Mouse (Mus musculus) kidney, embryonic 15.5 days (tissue): Measurements from ENCODE around the gene Cideb. TPM values are rescaled to one million over a fixed set of nuclear protein-coding genes. Genes with fewer than 3 reads are reported as not detected.

Source experiments
- ATAC-seq: fragments of 200-750 bp; cut with Nextera tagmentation; replicated peaks from 2 replicates; pipeline ENCODE4 v1.8.0; 2017; ENCODE audit warnings: moderate TSS enrichment; ENCODE audit not compliant: low FRiP score
- H3K27ac ChIP-seq: fragments of 300-500 bp; sonication (generic); 2 replicates; pipeline ENCODE4 v1.5.1; 2015; ENCODE audit warnings: mild to moderate bottlenecking, inconsistent platforms
- H3K27me3 ChIP-seq: fragments of 300-500 bp; sonication (generic); 2 replicates; pipeline ENCODE4 v1.6.1; 2015; ENCODE audit warnings: inconsistent platforms
- H3K36me3 ChIP-seq: fragments of 300-500 bp; sonication (generic); 2 replicates; pipeline ENCODE4 v1.6.1; 2015; ENCODE audit warnings: inconsistent platforms
- H3K4me1 ChIP-seq: fragments of 300-500 bp; sonication (generic); 2 replicates; pipeline ENCODE4 v1.6.1; 2015; ENCODE audit warnings: inconsistent platforms
- H3K4me2 ChIP-seq: fragments of 300-500 bp; sonication (generic); 2 replicates; pipeline ENCODE4 v1.6.1; 2015; ENCODE audit warnings: moderate library complexity, mild to moderate bottlenecking, inconsistent platforms
- H3K4me3 ChIP-seq: fragments of 300-500 bp; sonication (generic); replicated peaks from 2 replicates; pipeline ENCODE4 v1.5.1; 2015; ENCODE audit warnings: mild to moderate bottlenecking, inconsistent platforms
- H3K9ac ChIP-seq: fragments of 300-500 bp; sonication (generic); 2 replicates; pipeline ENCODE4 v1.6.1; 2015; ENCODE audit warnings: mild to moderate bottlenecking, inconsistent platforms
- H3K9me3 ChIP-seq: fragments of 300-500 bp; sonication (generic); replicated peaks from 2 replicates; pipeline ENCODE4 v1.6.1; 2016; ENCODE audit warnings: inconsistent platforms
- whole genome bisulfite sequencing: fragments of 180-500 bp; shearing (Covaris S2); methylation state at CpG from one replicate; pipeline ENCODE4 v1.1.7; 2015; ENCODE audit warnings: mixed read lengths; 5-methylcytosine and 5-hydroxymethylcytosine counted together
- polyA plus RNA-seq: library from polyadenylated mRNA; unstranded; fragments of >200 nt; fragmentation: Nextera tagmentation; extraction: Ambion mirVana; gene quantifications from 2 replicates; pipeline ENCODE4 v1.2.1, GENCODE M21; 2015

Cideb gene
- polyA plus RNA-seq, 1 experiment from 2014 or later, result 11.2 TPM

DNA sequence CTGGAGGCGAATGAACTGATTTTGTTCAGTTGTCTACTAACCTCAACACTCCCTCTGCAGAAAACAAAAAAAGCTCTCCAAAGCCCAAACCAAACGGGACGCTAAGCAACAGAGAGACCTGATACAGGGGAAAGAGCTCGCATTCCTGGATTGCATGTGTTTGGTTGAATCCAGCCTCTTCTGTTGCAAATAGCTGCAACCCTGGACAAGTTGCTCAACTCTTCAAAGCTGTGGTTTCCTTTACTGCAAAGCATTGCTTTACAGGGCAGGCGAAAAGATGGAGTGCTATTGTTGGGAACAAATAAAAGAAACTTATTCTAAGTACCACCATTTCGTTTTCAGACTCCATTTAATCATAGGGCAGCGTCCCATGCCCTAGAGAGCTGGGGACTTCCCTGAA is 23.4 kb downstream of the Cideb start:
- Histone ChIP-seq H3K9me3 (no peaks in the 10 kb centered on the region), H3K4me3 (no peak overlapping the region), H3K27me3 (no peaks in the 10 kb centered on the region), H3K36me3 (peaks cover 22% of the 10 kb centered on the region), H3K27ac (no peak overlapping the region), H3K4me1 (peaks cover 4% of the 10 kb centered on the region; the same call in 1 of the 2 replicates), H3K4me2 (no peak overlapping the region), H3K9ac (no peak overlapping the region)
- 77% methylated on average over 7 of the region's 7 CpGs for WGBS
- no peak for ATAC-seq

- H3K27ac ChIP-seq, result no peak overlapping the region
- peaks cover 12% of the 10 kb centered on the region for H3K36me3 ChIP-seq
- H3K9ac ChIP-seq, result no peak overlapping the region
- no peaks in the 10 kb centered on the region for H3K9me3 ChIP-seq
- H3K4me1 ChIP-seq, result peaks cover 4% of the 10 kb centered on the region; the same call in 1 of the 2 replicates
- ATAC-seq, result no peak
- no peak overlapping the region for H3K4me3 ChIP-seq
- H3K4me2 ChIP-seq, result no peak overlapping the region
- WGBS, result 77% methylated on average over 10 of the region's 10 CpGs
- no peaks in the 10 kb centered on the region for H3K27me3 ChIP-seq
Observed at GRCm38 (mm10) chr14:55733889-55734288, 24.4 kb downstream of the Cideb start.

GRCm38 (mm10) chr14:55730531-55731032 is 27.7 kb downstream of the Cideb start:
- Histone ChIP-seq H3K4me2 (no peak overlapping the region), H3K36me3 (no peaks in the 10 kb centered on the region), H3K27ac (no peak overlapping the region), H3K4me3 (no peak overlapping the region), H3K9ac (no peak overlapping the region), H3K4me1 (peaks cover 4% of the 10 kb centered on the region; the same call in 1 of the 2 replicates), H3K9me3 (no peaks in the 10 kb centered on the region), H3K27me3 (0 out of 2 replicates have a peak, but pooled peaks cover 7% of the 10 kb centered on the region)
- 85% methylated on average over 7 of the region's 7 CpGs for WGBS
- no peak for ATAC-seq

- no peak overlapping the region for H3K9ac ChIP-seq
- H3K27ac ChIP-seq, result no peak overlapping the region
- 84% methylated on average over 7 of the region's 7 CpGs for WGBS
- H3K36me3 ChIP-seq, result no peaks in the 10 kb centered on the region
- no peak overlapping the region for H3K4me3 ChIP-seq
- H3K4me1 ChIP-seq, result peaks cover 4% of the 10 kb centered on the region; the same call in 1 of the 2 replicates
- H3K4me2 ChIP-seq, result no peak overlapping the region
- H3K27me3 ChIP-seq, result 0 out of 2 replicates have a peak, but pooled peaks cover 7% of the 10 kb centered on the region
- no peaks in the 10 kb centered on the region for H3K9me3 ChIP-seq
- ATAC-seq, result no peak
Observed at GRCm38 (mm10) chr14:55730116-55730515, 28.1 kb downstream of the Cideb start.

GRCm38 (mm10) chr14:55727889-55728685 is 30.2 kb downstream of the Cideb start:
- Histone ChIP-seq H3K4me3 (no peak overlapping the region), H3K9me3 (no peaks in the 10 kb centered on the region), H3K27me3 (0 out of 2 replicates have a peak, but pooled peaks cover 7% of the 10 kb centered on the region), H3K4me1 (no peaks in the 10 kb centered on the region), H3K27ac (no peak overlapping the region), H3K9ac (no peak overlapping the region), H3K36me3 (no peaks in the 10 kb centered on the region), H3K4me2 (no peak overlapping the region)
- no peak for ATAC-seq
- 71% methylated on average over 8 of the region's 8 CpGs for WGBS

GRCm38 (mm10) chr14:55726261-55726660 is 32.0 kb downstream of the Cideb start:
- no peak overlapping the region for H3K4me3 ChIP-seq
- H3K36me3 ChIP-seq, result no peaks in the 10 kb centered on the region
- no peak overlapping the region for H3K27ac ChIP-seq
- no peak overlapping the region for H3K4me2 ChIP-seq
- H3K27me3 ChIP-seq, result 0 out of 2 replicates have a peak, but pooled peaks cover 7% of the 10 kb centered on the region
- no peak overlapping the region for H3K9ac ChIP-seq
- H3K4me1 ChIP-seq, result peaks cover 7% of the 10 kb centered on the region; the same call in 1 of the 2 replicates
- no peak for ATAC-seq
- no peaks in the 10 kb centered on the region for H3K9me3 ChIP-seq

DNA sequence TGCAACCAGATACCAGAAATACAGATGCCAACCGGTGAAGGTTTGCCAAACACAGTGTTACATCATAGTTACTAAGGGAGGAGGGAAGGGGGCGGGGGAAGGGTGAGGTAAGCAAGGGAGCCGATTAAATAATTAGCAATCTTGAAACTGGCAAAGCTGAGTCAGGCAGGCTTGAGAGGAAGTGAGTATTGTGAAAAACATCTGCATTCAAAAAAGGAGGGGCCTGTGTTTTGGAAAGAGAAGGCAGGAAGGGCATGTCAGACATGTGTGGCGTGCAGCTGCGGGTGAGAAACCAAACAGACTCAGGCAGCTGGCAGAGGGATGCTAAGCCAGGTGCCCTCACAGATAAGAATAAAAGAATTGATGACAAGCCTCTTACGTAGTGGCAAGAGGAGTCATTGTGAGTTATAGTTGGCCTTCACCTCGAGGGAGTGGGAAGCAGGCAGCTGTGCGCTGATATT is 33.8 kb downstream of the Cideb start:
- Histone ChIP-seq H3K4me1 (peaks cover 16% of the 10 kb centered on the region), H3K9ac (no peak overlapping the region), H3K9me3 (no peaks in the 10 kb centered on the region), H3K36me3 (peaks cover 8% of the 10 kb centered on the region; the same call in 1 of the 2 replicates), H3K27ac (no peak overlapping the region), H3K27me3 (0 out of 2 replicates have a peak, but pooled peaks cover 7% of the 10 kb centered on the region), H3K4me3 (no peak overlapping the region), H3K4me2 (no peak overlapping the region)
- no peak for ATAC-seq
- WGBS, result 52% methylated on average over 8 of the region's 8 CpGs

DNA sequence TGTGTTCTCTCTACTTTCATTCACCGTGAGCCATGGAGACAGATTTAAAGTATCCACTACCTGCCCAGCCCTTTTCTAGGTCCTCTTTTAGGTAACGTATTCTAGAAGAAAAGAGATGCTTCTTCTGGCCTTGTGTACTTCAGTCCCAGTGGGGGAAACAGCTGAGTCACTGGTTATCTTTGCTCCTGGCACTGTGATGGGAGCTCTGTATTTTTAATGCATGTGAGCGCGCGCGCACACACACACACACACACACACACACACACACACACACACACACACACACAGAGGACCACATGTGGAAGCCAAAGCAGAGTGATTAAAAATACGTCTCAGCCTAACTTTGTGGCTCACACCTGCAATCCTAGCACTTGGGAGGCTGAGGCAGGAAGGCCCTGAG is 34.8 kb downstream of the Cideb start:
- Histone ChIP-seq H3K9me3 (no peaks in the 10 kb centered on the region), H3K4me2 (no peak overlapping the region), H3K4me3 (no peak overlapping the region), H3K9ac (no peak overlapping the region), H3K27me3 (0 out of 2 replicates have a peak, but pooled peaks cover 7% of the 10 kb centered on the region), H3K36me3 (peaks cover 17% of the 10 kb centered on the region), H3K27ac (no peak overlapping the region), H3K4me1 (peaks cover 16% of the 10 kb centered on the region)
- ATAC-seq, result no peak
- 94% methylated on average over 7 of the region's 7 CpGs for WGBS

DNA sequence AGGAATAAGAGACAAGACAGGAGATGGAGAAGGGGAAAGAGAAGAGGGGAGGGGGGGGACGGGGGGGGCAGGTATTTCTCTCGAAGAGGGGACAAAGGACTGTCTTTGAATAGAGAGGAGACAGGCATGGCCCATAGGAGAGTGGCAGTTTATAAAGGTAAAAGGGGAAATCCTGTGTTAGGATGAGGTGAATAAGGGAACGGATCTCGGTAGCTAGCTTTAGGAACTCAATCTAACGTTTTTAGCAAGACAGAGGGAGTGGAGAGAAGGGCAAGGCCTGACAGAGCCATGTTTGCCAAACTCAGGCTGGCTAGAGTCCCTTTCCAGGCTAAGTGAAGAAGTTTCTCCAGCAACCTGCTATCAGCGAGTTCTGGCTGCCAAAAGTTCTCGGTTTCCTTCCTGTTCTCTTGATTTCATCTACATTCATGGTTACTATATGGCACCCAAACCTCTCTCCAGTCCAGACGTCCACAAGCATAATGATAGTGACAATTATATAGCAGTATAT is 35.8 kb downstream of the Cideb start:
- Histone ChIP-seq H3K27me3 (0 out of 2 replicates have a peak, but pooled peaks cover 2% of the 10 kb centered on the region), H3K4me3 (peak overlapping the region; percentile 88), H3K4me2 (peak overlapping the region; percentile 77), H3K4me1 (peaks cover 16% of the 10 kb centered on the region), H3K27ac (peak overlapping the region; percentile 93), H3K36me3 (peaks cover 26% of the 10 kb centered on the region), H3K9ac (peak overlapping the region; percentile 83), H3K9me3 (no peaks in the 10 kb centered on the region)
- no peak for ATAC-seq
- 48% methylated on average over 8 of the region's 8 CpGs for WGBS

DNA sequence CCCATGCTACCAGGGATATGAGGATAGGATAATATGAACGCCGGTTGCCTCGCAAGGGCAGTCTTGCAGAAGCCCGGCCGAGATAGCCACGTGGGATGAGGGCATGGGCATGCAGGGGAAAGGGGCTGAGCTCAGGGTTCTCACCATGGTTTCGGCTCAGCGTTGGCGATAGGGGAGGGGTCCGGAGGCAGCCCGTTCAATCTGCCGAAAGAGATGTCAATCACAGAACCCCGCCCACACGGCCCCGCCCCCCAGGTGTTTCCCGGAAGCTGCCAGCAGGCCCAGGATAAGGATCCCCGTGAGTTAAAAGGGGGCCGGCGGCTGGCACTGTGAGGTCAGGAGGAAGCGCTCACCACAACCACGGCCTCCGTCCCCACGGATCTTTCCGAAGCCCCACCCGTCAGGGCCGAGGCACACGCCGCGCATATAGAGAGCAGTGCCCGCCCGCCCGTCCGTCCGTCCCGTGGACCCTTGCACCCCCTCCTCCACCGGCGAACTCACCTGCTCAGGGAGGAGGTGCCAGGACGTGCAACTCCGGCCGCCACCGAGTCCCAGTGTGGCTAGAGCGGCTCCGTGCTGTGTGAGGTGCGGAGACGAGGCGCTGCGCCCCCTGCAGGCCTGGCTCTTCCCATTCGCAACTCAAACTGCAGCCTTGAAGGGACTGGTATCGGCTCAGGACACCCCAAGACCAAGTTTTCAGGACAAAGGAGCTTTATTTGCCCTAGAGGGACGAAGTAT is 36.4 kb downstream of the Cideb start, which contains the start of gene Rabggta:
TSS of gene Rabggta (minus strand) at position 564 of the 738 bp plus-strand sequence.
- under 1% methylated on average over 50 of the region's 50 CpGs for WGBS
- ATAC-seq, result peak; percentile 95
- peaks cover 33% of the 10 kb centered on the region for H3K36me3 ChIP-seq

GRCm38 (mm10) chr14:55721076-55721475 is 37.2 kb downstream of the Cideb start:
- WGBS, result 67% methylated on average over 6 of the region's 6 CpGs

More for the DNA sequence above, 36.4 kb downstream of the Cideb start, which contains the start of gene Rabggta:
- H3K4me3 ChIP-seq, result peak within 1 kb of the TSS; percentile 88
- H3K4me2 ChIP-seq, result peak within 1 kb of the TSS; percentile 77
- H3K9me3 ChIP-seq, result no peaks in the 10 kb centered on the region
- H3K9ac ChIP-seq, result peak within 1 kb of the TSS; percentile 83
- H3K4me1 ChIP-seq, result peaks cover 16% of the 10 kb centered on the region
- H3K27me3 ChIP-seq, result no peaks in the 10 kb centered on the region
- peak within 1 kb of the TSS; percentile 93 for H3K27ac ChIP-seq

More at GRCm38 (mm10) chr14:55721076-55721475, 37.2 kb downstream of the Cideb start:
- no peak for ATAC-seq
- Histone ChIP-seq H3K27ac (peak overlapping the region; percentile 93), H3K36me3 (peaks cover 38% of the 10 kb centered on the region), H3K9ac (peak overlapping the region; percentile 83; the same call in 1 of the 2 replicates), H3K4me3 (peak overlapping the region; percentile 88), H3K9me3 (no peaks in the 10 kb centered on the region), H3K27me3 (no peaks in the 10 kb centered on the region), H3K4me2 (peak overlapping the region; percentile 77), H3K4me1 (peaks cover 16% of the 10 kb centered on the region)
